In genomic region chr11:22004331-22004841, GRCm38 (mm10) we compare ENCODE assay signal across 8 mouse cellular contexts. TPM values are rescaled to one million over a fixed set of nuclear protein-coding genes. Genes with fewer than 3 reads are reported as not detected.
DNase-seq lines count a peak whose midpoint lies in the region; ATAC-seq and TF ChIP-seq lines count a peak whose summit lies in the region.
"Had no signal": no experiment of that assay in that cellular context is flagged by ENCODE, and none has a peak within 500 bp of the region (broad histone marks: within the 10 kb centered on the region; RNA-seq: fewer than 3 reads in every experiment).

No protein-coding gene starts in this region.

- H3K27ac ChIP-seq in forebrain, embryonic 10.5 days, result peak overlapping the region; percentile 99
- H3K27ac ChIP-seq in limb, embryonic 11.5 days (replicated peaks; ENCODE audit: low read depth, low read length), result no peak overlapping the region
- no peak overlapping the region for H3K27ac ChIP-seq in stomach, postnatal 0 days (replicated peaks)

- TF ChIP-seq EP300 in stomach, postnatal 0 days (optimal IDR thresholded peaks at IDR 0.05), result no peak

- no peaks in the 10 kb centered on the region for H3K9me3 ChIP-seq in forebrain, embryonic 10.5 days
- H3K9me3 ChIP-seq in limb, embryonic 11.5 days (ENCODE audit: control insufficient read depth, low read length), result no peaks in the 10 kb centered on the region
- no peaks in the 10 kb centered on the region for H3K9me3 ChIP-seq in stomach, postnatal 0 days (ENCODE audit: control insufficient read depth, low read length)

- no peak overlapping the region for H3K4me2 ChIP-seq in limb, embryonic 11.5 days (ENCODE audit: low read depth, severe bottlenecking)
- no peak overlapping the region for H3K4me2 ChIP-seq in stomach, postnatal 0 days (replicated peaks; ENCODE audit: low read depth)

- H3K36me3 ChIP-seq in forebrain, embryonic 10.5 days (replicated peaks), result peaks cover 11% of the 10 kb centered on the region
- no peaks in the 10 kb centered on the region for H3K36me3 ChIP-seq in limb, embryonic 11.5 days (ENCODE audit: control insufficient read depth, insufficient read depth, low read length)
- no peaks in the 10 kb centered on the region for H3K36me3 ChIP-seq in stomach, postnatal 0 days (ENCODE audit: control insufficient read depth, insufficient read depth, low read length)

- no peak for TF ChIP-seq CTCF in stomach, postnatal 0 days (IDR thresholded peaks at IDR 0.05; ENCODE audit: low read depth)

- peak overlapping the region; percentile 91 for H3K4me3 ChIP-seq in forebrain, embryonic 10.5 days
- H3K4me3 ChIP-seq in limb, embryonic 11.5 days (ENCODE audit: low read depth, low read length), result no peak overlapping the region
- no peak overlapping the region for H3K4me3 ChIP-seq in stomach, postnatal 0 days (ENCODE audit: low read depth, low read length)

- H3K4me1 ChIP-seq in forebrain, embryonic 10.5 days, result peaks cover 93% of the 10 kb centered on the region
- peaks cover 9% of the 10 kb centered on the region for H3K4me1 ChIP-seq in limb, embryonic 11.5 days (ENCODE audit: control insufficient read depth, insufficient read depth, low read length)
- H3K4me1 ChIP-seq in stomach, postnatal 0 days (replicated peaks; ENCODE audit: control insufficient read depth, insufficient read depth), result 0 out of 2 replicates have a peak, but pooled peaks cover 5% of the 10 kb centered on the region

- peaks cover 89% of the 10 kb centered on the region for H3K27me3 ChIP-seq in forebrain, embryonic 10.5 days (ENCODE audit: poor library complexity, severe bottlenecking)
- H3K27me3 ChIP-seq in limb, embryonic 11.5 days (ENCODE audit: control insufficient read depth, insufficient read depth, low read length), result peaks cover 78% of the 10 kb centered on the region
- peaks cover 19% of the 10 kb centered on the region; the same call in 1 of the 2 replicates for H3K27me3 ChIP-seq in stomach, postnatal 0 days (ENCODE audit: control insufficient read depth, insufficient read depth, low read length)

- H3K9ac ChIP-seq in limb, embryonic 11.5 days (ENCODE audit: low read length), result no peak overlapping the region
- no peak overlapping the region for H3K9ac ChIP-seq in stomach, postnatal 0 days (ENCODE audit: low read length)

- no peak for ATAC-seq in limb, embryonic 11.5 days (ENCODE audit: insufficient number of reproducible peaks, low FRiP score, low TSS enrichment, low read depth)
- ATAC-seq in stomach, postnatal 0 days (ENCODE audit: low FRiP score, low TSS enrichment), result no peak

- WGBS in forebrain, embryonic 10.5 days, result under 1% methylated on average over 18 of the region's 18 CpGs
- under 1% methylated on average over 18 of the region's 18 CpGs for WGBS in limb, embryonic 11.5 days
- WGBS in stomach, postnatal 0 days, result 37% methylated on average over 18 of the region's 18 CpGs

- peak; percentile 38 to 59 for DNase-seq in layer of hippocampus, postnatal 10 days (ENCODE audit: low spot score in 2 of 2)
- no peak for DNase-seq in layer of hippocampus, adult 9-11 months
- DNase-seq in embryo, embryonic 10 days (ENCODE audit: low spot score), result peak; percentile 70
- peak; percentile 79 for DNase-seq in forebrain, embryonic 10.5 days (ENCODE audit: extremely low spot score, low spot score)
- peak; percentile 64 for DNase-seq in limb, embryonic 11.5 days (ENCODE audit: low spot score)
- DNase-seq in stomach, postnatal 0 days (ENCODE audit: low spot score), result peak; percentile 23
- no peak for DNase-seq in thymus, postnatal 14 days

RNA-seq across cellular contexts. Expression of gene Otx1, which starts 1.7 kb away (rescaled TPM):
- 1 to 10 TPM; 4.8 to 5.3 TPM for total RNA-seq in layer of hippocampus, postnatal 10 days (2021)
- 39.2 and 46.1 TPM in 2 replicates for polyA plus RNA-seq in forebrain, embryonic 10.5 days (2016; fragmentation: Nextera tagmentation; extraction: Ambion mirVana)
- 0.24 and 0.39 TPM in 2 replicates for polyA plus RNA-seq in limb, embryonic 11.5 days (2014; fragmentation: Nextera tagmentation; extraction: Ambion mirVana)
- polyA plus RNA-seq in stomach, postnatal 0 days (2015; fragmentation: Nextera tagmentation; extraction: Ambion mirVana), result 0.02 TPM in 1 of 2 replicates, not detected in the other
- polyA plus RNA-seq: spleen, adult 2 months had no signal

Comparison
In these comparisons a context has a peak if more than half of its experiments do, and no peak if none do; other contexts are left out.
1. DNase-seq: peak in layer of hippocampus, postnatal 10 days (2 of 2), embryo, embryonic 10 days (single experiment), forebrain, embryonic 10.5 days (single experiment), limb, embryonic 11.5 days (single experiment) and stomach, postnatal 0 days (single experiment); none in layer of hippocampus, adult 9-11 months (single experiment) and thymus, postnatal 14 days (single experiment).
2. RNA of gene Otx1, which starts 1.7 kb away (polyA plus RNA-seq): 39.2 to 46.1 TPM in forebrain, embryonic 10.5 days; 0.24 to 0.39 TPM in limb, embryonic 11.5 days and 0.02 TPM in stomach, postnatal 0 days; every median in the first group is over 10 times any median in the second.